Mouse (Mus musculus) NIH3T3 (cell line): Measurements from ENCODE around the gene Pdx1.
A peak's percentile ranks its signal among the peaks of the same experiment; 100 is the strongest.

Source experiments
- DNase-seq: peaks from one replicate; pipeline ENCODE4 v3.0.0-alpha.2; 2012; ENCODE audit warnings: low read depth

Gene Pdx1

DNA sequence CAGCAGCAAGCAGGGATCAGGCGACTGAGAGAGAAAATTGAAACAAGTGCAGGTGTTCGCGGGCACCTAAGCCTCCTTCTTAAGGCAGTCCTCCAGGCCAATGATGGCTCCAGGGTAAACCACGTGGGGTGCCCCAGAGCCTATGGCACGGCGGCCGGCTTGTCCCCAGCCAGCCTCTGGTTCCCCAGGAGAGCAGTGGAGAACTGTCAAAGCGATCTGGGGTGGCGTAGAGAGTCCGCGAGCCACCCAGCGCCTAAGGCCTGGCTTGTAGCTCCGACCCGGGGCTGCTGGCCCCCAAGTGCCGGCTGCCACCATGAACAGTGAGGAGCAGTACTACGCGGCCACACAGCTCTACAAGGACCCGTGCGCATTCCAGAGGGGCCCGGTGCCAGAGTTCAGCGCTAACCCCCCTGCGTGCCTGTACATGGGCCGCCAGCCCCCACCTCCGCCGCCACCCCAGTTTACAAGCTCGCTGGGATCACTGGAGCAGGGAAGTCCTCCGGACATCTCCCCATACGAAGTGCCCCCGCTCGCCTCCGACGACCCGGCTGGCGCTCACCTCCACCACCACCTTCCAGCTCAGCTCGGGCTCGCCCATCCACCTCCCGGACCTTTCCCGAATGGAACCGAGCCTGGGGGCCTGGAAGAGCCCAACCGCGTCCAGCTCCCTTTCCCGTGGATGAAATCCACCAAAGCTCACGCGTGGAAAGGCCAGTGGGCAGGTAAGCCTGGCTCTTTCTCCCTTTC lies at the start of gene Pdx1:
Gene Pdx1 (plus strand): TSS at position 34 of the 747 bp plus-strand sequence.
- DNase-seq = no peak

DNA sequence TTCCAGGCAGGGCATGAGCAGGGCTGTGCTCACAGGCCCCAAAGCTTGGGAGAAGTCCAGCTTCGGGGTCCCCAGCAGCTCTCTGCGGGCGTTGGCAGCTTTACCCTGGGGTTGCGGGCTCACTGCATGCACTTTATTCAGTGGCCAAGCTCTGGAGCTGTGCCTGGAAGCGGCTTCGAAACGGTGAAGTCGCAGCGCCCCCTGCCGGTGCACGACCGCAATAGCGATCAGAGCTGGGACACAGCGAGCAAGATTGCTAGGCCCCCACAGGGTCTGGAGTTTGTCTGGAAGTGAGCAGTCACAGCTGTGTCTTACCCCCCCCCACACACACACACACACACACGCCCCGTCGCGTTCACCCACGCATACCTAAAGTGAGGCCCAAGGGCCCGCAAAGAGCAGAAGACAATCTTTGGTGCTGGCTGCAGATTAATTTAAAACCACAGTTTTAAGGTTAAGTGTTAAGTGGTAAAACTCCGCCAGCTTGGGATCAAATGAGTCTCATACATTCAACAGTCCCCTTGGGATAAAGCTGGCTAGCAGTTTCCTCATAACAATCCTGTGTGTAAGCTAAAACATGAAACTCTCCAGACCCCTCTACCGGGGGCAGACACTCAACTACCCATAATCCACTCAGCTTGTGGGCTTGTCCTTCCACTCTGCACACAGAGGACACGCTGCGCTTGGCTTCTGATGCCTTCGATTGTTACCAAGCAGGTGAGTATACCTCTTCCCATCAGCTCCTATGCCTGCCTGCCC lies 42.2 kb upstream of the Pdx1 start:
- DNase-seq = peak; percentile 90

DNA sequence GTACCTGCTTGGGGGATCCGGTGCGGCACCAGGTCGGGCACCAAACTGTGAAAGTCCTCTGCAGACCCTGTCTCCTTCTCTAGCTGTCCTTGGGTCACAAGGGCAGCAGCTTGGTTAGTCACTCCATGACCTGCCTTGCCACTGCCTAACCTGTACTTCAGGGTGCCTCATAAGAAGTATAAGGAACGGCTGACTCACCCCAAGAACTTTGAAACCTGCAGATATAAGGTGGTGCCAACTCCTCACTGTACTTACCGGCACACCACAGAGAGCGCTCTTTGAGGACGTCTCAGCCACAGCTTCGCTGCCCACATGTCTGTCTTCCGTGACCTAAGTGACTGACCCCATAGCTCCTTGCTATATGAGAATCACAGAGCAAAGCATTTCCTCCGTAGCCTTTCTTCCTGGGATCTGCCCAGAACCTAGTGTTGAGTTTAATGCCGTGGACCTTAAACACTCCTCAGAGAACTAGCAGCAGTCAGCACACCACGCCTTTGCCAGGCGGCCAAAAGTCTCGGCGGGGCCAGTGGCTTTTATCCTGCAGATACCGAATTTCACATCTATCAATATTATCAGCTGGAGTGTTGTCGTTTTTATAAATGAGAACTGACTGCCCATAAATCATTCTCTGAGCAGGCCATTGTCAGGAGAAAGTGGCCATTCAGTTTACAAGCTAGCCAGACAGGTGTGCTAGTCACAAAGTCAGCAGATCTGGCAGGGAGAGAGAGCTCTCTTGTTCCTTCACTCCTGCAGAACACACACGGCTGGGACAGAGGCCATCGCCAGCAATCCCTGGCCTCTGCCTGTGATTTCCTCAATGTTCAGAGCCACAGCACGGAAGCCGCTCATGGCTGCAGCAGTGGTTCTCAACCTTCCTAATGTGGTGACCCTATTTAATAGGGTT lies 34.1 kb upstream of the Pdx1 start:
- no peak for DNase-seq

DNA sequence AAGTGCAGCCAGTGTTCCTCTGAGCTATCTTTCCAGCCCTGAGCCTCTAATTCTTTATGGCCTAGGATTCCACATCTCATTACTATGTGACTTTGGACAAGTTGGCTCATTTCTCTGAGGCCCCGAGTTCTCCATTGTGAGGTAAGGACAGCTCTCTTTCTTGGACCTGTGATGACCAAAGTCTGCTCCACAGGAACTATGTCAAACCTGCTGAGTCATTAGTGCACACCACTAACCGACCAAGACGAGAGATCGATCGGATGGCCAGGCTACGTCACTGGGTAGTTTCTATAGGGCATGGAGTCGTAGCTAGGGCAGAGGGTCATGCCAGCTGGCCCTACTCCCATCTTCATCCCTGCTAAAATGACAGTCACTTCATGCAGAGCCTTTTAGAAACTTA lies 25.9 kb upstream of the Pdx1 start:
- DNase-seq = no peak

DNA sequence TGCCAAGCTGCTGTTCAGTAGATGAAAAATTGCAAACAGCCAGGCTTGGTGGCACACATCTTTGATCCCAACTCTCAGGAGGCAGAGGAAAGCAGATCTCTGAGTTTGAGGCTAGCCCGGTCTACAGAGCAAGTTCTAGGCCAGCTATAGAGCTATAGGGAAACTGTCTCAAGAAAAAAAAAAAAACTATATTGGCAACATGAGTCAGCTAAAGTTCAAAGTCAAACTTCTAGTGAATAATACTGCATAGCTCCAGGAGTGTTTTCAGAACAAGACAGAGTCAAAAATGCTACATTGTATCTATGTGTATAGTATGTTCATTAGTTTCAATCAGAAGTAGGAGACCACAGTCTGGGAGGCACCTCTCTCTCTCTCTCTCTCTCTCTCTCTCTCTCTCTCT lies 9.6 kb upstream of the Pdx1 start:
- no peak for DNase-seq

DNA sequence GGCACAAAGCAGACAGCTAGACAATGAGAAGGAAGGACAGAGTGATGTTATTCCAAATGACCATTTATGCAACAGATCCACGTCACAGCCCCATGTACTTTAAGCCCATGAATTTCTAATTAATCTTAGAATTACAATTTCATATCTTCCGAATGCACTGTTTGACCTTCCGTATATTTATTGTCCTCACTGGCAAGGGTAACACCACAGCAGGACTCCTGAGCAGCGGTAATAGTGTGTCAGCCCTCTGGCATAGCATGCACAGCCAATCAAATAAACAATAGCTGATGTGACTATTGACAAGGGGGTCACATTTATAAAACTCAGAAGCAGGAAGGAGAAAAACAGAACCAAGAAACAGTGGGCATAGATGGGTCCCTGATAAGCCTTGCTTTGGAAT lies 9.0 kb upstream of the Pdx1 start:
- no peak for DNase-seq

DNA sequence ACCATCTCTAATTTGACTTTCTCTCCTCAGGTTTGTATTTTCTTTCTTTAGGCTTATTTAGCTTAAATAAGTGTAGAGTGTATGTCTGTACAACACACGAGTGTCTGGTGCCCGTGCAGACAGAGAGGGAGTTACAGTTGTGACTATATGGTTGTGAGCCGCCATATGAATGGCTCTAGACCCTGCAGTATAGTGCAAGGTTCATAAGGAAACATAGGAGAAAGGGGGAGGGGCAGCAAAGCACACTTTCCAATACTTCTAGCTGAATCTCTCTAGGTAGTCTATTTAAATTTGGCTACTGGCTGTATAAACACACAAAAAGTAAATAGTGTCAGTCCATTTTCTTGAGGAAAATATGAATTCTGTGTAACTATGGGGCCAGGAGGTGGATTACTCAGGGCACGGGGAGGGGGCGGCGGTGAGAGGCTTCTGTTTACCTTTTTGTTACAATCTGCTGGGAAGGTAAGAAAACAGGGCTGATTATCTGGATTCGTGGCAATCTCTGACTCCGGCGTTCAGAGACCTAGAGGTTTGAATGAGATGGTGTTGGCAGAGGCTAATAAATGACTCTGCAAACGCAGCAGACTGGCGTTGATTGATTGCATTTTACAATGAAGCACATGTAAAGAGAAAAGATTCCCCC lies 7.7 kb upstream of the Pdx1 start:
- DNase-seq = no peak

DNA sequence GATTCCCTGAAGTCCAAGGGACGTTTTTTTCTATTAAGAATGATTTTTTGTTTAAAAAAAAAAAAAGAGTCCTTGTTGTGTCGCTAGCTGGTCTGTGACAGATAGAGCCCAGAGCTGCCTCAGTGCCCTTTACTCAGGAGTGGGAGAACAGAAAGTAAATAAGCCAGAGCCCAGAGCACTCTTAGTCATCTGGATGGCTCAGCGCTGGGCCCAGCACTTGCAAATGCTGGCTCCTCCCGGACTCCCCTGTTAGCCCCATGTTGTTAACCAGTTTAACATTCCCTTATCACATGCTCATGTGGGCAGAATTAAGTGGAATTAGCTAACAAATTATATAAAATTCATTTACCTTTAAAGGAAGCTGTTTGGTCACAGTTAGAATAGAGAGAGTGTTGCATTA lies 5.8 kb upstream of the Pdx1 start:
- no peak for DNase-seq

DNA sequence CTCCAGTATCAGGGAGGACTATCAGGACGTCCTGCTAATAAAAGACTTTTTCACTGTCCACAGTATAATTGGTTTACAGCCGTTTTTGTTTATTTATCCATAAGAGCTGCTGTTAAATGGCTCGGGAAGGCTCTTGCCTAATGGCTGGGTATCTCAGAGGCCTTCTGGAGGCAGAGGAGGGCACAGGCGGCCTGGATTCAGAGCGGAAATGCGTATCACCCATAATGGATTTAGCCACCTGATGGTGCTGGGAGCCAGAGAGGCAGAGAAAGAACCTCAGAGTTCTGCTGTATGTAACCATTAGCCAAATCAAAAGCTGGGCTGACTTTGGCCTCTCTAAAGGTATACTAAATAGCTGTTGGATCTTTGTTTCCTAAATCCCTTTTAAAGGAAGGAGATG lies 2.3 kb upstream of the Pdx1 start:
- DNase-seq = no peak

DNA sequence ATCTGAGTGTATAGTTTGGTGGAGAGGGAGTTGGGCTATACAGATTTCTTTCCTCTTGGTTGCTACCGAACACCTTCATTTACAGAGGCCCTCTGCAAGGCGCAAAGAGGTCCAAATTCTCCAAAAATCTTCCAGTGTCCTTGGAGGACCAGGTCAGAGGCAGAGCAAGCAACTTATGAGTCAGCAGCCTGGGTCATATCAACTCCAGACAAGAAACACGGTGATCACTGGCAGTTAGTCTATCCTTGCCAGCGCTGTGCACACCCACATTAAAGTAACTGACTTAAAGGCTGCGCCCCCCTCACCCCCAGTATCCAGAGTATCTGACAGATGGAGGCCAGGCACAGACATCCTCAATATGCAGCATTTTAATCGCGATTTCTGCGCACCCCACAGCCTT lies 1.0 kb upstream of the Pdx1 start:
- DNase-seq = peak; percentile 8

DNA sequence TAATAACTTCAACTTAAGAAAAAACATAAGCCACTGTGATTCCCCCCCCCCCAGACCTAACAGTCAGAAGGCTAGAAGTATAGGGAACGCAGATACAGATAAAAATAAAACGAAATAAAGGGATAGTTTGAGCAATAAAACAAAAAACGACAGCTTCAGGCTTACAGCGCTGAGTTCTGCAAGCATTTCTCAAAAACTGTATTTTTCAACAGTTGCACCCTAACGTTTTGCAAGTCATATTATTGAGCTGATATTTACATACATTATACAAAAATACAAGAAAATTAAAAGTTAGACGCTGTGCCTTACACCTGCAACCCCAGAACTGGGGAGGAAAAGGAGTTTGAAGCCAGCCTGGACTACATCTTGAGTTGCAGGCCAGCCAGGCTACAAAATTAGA lies 388 bp upstream of the Pdx1 start:
- DNase-seq = no peak

DNA sequence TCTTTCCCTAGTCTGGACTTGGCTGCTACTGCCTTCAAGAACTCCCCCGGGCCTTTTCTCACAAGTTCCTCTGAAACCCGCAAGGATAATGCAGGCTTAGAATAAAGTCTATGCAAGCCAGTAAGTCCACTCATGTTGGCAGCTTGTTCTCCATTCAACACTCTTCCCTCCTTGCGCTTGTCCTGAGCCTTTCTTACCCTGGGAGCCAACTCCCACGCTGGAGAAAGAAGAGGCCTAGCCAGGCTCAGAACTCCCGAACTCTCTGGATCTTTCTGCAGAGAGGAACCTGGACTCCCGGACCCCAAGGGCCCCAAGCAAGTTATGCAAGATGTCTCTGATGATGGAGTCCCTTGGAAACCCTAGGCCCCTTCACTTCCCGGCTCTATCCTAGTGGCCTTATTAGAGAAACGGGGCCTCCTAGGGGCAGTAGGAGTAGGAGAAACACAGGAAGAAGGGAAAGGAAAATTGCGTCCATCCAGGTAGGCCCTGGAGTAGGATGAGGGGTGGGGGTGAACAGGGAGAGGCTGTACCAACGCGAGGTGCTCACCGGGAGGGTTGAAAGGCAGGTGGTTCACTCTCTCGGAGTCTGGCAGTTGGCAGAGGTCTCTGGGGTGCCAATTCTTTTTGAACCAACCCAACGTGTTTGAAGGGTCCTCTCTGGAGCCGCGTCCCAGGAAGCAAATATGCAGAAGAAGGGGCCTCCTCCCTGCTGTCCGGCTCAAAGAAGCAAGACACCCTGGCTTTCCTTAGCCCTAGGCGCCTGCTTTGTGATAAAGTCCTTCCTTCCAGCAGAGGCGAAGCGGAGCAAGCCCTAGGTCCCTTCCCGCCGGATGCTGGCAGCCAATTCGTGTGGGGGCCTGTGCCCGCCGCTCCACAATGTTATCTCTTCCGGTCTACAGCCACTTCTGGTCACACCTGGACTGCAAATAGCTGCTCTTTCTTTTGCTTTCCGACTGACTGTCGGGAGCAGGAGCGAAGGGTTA lies 1.2 kb downstream of the Pdx1 start:
- no peak for DNase-seq

DNA sequence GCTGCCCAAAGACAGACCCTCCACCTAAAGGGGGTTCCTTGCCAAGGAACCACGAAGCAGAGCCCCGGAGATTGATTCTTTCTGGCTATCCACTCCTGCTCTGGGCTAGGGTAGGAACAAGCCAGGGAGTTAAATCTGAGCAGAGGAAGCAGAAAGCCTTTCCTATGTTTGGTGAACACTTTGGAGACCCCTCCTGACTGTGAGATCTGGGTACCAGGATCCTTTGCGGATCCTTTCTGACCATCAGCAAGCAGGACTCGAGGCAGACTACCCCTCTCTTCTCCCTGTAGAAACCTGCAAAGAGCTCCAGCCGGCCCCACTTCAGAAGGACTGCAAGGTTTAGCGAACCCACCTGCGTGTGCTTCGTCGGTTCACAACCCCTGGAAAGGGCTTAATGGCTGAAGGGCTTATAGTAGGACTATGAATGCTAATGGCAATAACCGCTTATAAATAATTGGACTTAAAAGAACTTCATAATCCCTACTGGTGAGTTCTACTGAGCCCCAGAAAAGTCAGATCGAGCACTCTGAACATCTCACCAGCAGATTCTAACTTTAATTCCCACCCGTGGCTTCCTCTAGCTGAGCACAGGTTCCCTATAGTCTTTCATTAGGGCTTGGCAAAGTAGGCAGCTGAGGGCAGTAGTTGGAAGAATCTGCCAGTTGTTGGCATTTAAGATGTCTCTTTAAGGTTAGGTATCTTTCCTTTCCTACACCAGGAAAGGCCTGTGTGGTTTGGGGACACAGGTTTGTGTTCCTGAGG lies 2.5 kb downstream of the Pdx1 start:
- no peak for DNase-seq

DNA sequence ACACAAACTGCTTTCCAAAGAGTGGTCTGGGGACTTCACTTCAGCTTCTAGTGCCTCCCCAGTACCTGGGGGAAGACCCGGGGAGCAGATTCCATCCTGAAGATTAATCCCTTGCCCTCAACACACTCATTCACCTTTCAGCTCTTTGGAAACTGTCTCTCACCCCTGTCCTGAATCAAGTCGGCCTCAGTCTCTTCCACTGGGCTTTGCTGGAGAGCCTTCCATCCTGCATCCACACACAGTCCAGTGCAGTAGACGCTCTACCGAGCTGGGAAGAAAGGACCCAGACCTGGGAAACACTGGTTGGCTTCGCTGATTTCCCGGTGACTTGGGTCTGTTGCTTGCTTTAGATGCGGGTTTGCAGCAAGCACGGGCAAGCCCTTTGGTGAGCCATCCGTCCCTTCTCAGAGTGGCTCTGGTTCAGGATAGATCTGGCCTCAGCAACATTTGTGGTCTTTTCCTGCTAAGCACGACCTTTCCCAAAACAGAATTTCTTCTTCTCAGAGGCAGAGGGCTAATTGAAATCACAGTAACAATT lies 3.1 kb downstream of the Pdx1 start:
- no peak for DNase-seq

DNA sequence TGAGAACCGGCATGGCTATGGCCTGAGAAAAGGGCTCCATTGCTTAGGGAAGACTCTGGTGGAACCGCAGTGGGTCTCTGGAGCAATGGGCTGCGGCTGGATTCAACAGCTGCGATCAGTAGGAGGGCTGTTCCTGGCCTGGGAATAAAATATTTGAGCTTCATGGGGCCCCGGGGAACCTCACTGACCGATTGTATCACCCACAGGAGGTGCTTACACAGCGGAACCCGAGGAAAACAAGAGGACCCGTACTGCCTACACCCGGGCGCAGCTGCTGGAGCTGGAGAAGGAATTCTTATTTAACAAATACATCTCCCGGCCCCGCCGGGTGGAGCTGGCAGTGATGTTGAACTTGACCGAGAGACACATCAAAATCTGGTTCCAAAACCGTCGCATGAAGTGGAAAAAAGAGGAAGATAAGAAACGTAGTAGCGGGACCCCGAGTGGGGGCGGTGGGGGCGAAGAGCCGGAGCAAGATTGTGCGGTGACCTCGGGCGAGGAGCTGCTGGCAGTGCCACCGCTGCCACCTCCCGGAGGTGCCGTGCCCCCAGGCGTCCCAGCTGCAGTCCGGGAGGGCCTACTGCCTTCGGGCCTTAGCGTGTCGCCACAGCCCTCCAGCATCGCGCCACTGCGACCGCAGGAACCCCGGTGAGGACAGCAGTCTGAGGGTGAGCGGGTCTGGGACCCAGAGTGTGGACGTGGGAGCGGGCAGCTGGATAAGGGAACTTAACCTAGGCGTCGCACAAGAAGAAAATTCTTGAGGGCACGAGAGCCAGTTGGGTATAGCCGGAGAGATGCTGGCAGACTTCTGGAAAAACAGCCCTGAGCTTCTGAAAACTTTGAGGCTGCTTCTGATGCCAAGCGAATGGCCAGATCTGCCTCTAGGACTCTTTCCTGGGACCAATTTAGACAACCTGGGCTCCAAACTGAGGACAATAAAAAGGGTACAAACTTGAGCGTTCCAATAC lies 4.7 kb downstream of the Pdx1 start:
- DNase-seq = no peak

DNA sequence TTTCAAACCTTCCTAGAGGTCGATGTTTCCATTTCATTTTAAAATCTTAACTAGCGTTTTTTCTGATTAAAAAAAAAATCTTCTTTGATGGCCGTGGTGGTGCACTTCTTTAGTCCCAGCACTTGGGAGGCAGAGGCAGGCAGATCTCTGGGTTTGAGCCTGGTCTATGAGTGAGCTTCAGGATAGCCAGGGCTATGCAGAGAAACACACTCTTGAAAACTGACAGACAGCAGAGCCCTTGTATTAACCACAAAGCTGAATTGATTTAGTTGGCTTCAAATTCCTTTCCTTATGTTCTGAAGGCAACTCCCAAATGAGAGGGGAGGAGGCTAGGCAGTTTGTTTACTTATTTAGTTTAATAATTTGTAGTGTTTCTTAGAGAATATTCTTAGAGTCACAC lies 6.0 kb downstream of the Pdx1 start:
- DNase-seq = no peak

DNA sequence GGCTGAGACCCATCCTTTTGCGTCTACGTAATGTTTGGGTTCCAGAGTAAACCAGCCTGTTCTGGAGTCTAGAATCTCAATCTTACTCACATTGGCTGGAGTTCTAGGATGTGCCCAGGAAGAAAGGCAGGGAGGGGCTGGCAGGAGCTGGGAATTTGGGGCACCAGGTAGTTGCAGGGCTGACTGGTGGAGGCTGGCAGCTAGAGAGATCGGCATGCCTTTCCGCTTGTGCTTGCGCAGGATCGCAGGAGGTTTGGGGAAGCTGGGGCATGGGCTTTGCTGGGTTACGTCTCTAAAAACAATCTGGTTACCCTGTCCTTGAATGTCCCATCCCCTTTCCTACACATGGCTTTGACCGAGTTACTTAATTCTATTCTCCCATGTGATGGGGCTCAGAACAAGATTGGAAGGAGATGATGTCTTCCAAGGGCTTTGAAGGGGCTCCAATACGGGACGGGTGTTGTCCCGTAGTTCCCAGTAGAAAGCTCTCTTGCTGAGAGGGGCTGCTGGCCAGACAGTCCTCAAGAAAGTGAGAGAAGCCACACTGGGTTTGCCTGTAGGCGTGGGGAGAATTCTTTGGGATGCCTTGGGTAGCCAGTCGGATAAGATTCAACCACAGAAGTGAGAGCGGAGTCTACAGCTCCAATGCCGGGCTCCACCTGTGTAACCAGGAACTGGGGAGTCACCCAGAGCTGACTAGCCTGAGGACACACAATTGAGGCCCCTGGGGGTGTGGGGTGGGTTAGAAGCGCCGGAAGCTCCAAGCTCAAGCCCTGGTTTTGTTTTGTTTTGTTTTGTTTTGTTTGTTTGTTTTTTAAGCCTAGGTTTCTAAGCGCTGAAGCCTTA lies 7.2 kb downstream of the Pdx1 start:
- DNase-seq = no peak

DNA sequence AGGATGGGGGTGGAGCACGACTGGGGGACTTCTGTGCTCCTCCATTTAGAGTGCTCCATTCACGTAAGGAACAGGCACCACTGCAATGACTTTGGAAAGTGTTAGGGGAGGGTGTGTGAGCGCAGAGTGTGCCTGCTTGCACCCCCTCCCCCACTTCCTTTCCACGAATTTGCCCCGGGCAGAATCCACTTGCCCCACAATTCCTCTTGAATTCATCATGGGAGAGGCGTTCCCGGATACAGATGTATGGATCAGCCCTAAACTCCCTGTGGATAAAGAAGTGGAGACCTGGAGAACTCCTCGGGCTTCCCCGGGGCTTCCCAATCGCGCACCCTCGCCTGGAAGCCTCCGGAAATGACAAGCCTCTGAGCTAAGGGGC lies 7.8 kb downstream of the Pdx1 start:
- DNase-seq = no peak
